Mouse (Mus musculus) hindbrain, embryonic 14.5 days (tissue): ENCODE measurements around the gene Irx4. TPM values are rescaled to one million over a fixed set of nuclear protein-coding genes. Genes with fewer than 3 reads are reported as not detected.

Source experiments
- ATAC-seq: fragments of 200-750 bp; cut with Nextera tagmentation; 2 replicates; pipeline ENCODE4 v1.8.0; 2017; ENCODE audit warnings: moderate number of reproducible peaks, mild to moderate bottlenecking, moderate TSS enrichment, moderate library complexity; ENCODE audit not compliant: low FRiP score
- DNase-seq: peaks from one replicate; pipeline ENCODE4 v3.0.0-alpha.2; 2015; ENCODE audit warnings: low spot score
- H3K27ac ChIP-seq: fragments of 300-500 bp; sonication (generic); 2 replicates; pipeline ENCODE4 v1.5.1; 2014; ENCODE audit warnings: mild to moderate bottlenecking, moderate library complexity
- H3K27me3 ChIP-seq: fragments of 300-500 bp; sonication (generic); 2 replicates; pipeline ENCODE4 v1.6.1; 2014; ENCODE audit warnings: mild to moderate bottlenecking, low read length, mixed read lengths; ENCODE audit not compliant: control insufficient read depth, insufficient read depth
- H3K36me3 ChIP-seq: fragments of 300-500 bp; sonication (generic); replicated peaks from 2 replicates; pipeline ENCODE4 v1.6.1; 2014; ENCODE audit not compliant: control insufficient read depth, insufficient read depth
- H3K4me1 ChIP-seq: fragments of 300-500 bp; sonication (generic); replicated peaks from 2 replicates; pipeline ENCODE4 v1.6.1; 2014; ENCODE audit warnings: antibody characterized with exemption, low read length, mixed read lengths; ENCODE audit not compliant: control insufficient read depth, insufficient read depth
- H3K4me2 ChIP-seq: fragments of 300-500 bp; sonication (generic); replicated peaks from 2 replicates; pipeline ENCODE4 v1.6.1; 2014; ENCODE audit warnings: mild to moderate bottlenecking, moderate library complexity
- H3K4me3 ChIP-seq: fragments of 300-500 bp; sonication (generic); replicated peaks from 2 replicates; pipeline ENCODE4 v1.5.1; 2014; ENCODE audit warnings: mild to moderate bottlenecking, low read length
- H3K9ac ChIP-seq: fragments of 300-500 bp; sonication (generic); 2 replicates; pipeline ENCODE4 v1.6.1; 2014
- H3K9me3 ChIP-seq: fragments of 300-500 bp; sonication (generic); 2 replicates; pipeline ENCODE4 v1.6.1; 2016; ENCODE audit warnings: low read length; ENCODE audit not compliant: control insufficient read depth
- WGBS: fragments of 180-500 bp; shearing (Covaris S2); extraction: QIAGEN DNeasy Blood & Tissue Kit; methylation state at CpG from one replicate; pipeline ENCODE4 v1.1.7; 2014; 5-methylcytosine and 5-hydroxymethylcytosine counted together
- polyA plus RNA-seq: library from polyadenylated mRNA; unstranded; fragments of >200 nt; fragmentation: Nextera tagmentation; extraction: Ambion mirVana; gene quantifications from 2 replicates; pipeline ENCODE4 v1.2.1, GENCODE M21; 2014

Gene Irx4
- polyA plus RNA-seq, 1 experiment from 2014 or later = 4.2 TPM

DNA sequence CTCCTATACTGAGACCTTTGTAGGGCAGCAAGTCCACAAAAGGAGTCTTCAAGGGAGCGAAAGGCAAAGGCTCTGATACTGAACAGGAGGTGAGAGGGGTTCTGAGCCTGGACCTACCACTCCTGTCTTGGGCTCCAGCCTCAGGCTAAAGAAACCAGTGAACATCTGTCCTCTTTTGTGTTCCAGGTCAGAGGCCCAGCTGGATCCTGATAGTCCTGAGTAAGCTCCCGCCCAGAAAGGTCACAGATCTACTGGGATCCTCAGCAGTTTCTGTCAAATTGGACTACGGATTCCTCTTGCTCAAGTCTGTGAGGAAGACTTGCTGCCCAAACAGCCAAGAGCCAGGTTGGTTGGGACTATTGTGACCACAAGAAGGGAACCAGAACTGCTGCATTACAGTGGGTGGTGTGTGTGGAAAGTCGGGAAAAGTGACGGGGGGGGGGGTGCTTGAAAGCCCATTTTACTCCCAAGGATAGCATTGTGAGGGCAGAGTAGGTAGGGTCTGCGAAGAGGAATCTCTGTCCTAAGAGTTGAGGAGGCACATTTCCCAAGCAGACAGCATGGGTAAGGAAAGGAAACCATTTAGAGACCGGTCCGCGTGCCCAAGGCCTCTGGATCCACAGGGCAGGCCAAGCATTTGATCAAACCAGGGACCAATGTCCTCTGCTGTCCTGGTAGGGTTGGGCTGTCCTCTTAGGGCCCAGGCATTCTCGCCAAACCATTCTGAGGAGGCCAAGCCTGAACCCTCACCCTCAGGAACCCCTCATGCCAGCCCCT, 514 bp upstream of the Irx4 start:
- 13% methylated on average over 10 of the region's 10 CpGs for WGBS
- no peaks in the 10 kb centered on the region for H3K9me3 ChIP-seq
- H3K27me3 ChIP-seq = peaks cover 87% of the 10 kb centered on the region
- H3K27ac ChIP-seq = no peak overlapping the region
- ATAC-seq (no peak), DNase-seq (no peak)
- H3K4me2 ChIP-seq = peak overlapping the region; percentile 81
- peaks cover 25% of the 10 kb centered on the region for H3K4me1 ChIP-seq
- no peak overlapping the region for H3K9ac ChIP-seq
- H3K4me3 ChIP-seq = peak overlapping the region; percentile 43
- H3K36me3 ChIP-seq = no peaks in the 10 kb centered on the region

DNA sequence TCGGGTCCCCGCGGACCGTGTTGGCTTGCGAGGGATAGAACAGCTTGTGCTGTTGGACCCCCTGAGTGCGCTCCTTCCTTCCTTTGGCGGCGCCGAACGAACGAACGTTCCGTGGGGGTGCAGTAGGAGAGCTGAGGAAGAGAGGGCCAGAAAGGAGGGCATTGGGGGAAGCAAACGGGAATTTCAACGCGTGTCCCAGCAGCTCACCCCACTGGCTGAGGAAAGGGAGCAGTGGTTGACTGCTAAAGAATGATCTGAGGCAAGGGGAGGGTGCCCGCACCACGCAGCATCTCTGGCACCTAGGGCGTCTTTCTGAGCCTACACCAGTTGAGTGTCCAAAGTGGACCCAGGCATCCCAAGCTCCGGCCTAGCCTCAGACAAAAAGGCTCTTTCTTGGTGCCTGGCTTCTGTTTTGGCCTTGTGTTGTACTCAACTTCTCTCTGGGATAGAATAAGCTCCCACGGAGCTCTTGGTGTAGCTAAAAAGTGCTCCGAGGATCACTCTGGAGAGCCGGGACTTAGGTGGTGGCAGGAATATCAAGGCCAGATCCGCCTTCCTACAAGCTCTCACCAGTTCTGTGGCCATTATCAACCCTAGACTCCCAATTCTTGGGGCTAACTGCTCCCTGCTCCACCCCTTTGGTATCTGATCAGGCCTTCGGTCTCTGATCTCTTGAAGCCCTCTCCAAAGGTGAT, 904 bp downstream of the Irx4 start:
- Histone ChIP-seq H3K4me1 (peaks cover 25% of the 10 kb centered on the region), H3K4me3 (peak overlapping the region; percentile 43), H3K9ac (peak overlapping the region; percentile 41; the same call in 1 of the 2 replicates), H3K4me2 (peak overlapping the region; percentile 81), H3K9me3 (no peaks in the 10 kb centered on the region), H3K27ac (peak overlapping the region; percentile 34; the same call in 1 of the 2 replicates), H3K27me3 (peaks cover 96% of the 10 kb centered on the region), H3K36me3 (no peaks in the 10 kb centered on the region)
- ATAC-seq = no peak
- DNase-seq = no peak
- WGBS = 5% methylated on average over 25 of the region's 25 CpGs

DNA sequence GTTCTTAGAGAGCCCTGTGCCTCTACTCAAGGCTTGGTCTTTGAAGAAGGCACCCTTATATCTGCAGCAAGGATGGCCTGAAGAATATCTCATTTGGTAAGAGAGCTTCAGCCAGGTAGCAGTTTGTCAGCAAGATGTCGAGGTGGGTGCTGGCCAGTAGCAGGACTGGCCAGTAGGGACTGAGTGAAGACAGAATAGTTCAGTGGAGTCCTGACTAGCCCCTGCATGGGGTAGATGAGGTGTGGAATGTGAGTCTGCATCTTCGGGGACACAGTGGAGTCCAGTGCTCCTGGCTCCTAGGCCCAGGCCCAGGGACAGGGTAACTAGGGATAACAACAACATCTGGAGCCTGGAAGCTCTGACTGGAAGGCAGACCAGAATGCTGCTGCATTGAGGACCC, 1.6 kb downstream of the Irx4 start:
- Histone ChIP-seq H3K9ac (no peak overlapping the region), H3K9me3 (no peaks in the 10 kb centered on the region), H3K4me2 (peak overlapping the region; percentile 81), H3K36me3 (no peaks in the 10 kb centered on the region), H3K27me3 (peaks cover 98% of the 10 kb centered on the region), H3K4me3 (peak overlapping the region; percentile 43; the same call in 1 of the 2 replicates), H3K27ac (peak overlapping the region; percentile 34; the same call in 1 of the 2 replicates), H3K4me1 (peaks cover 25% of the 10 kb centered on the region)
- ATAC-seq = no peak
- DNase-seq = no peak
- 18% methylated on average over 2 of the region's 2 CpGs for WGBS

DNA sequence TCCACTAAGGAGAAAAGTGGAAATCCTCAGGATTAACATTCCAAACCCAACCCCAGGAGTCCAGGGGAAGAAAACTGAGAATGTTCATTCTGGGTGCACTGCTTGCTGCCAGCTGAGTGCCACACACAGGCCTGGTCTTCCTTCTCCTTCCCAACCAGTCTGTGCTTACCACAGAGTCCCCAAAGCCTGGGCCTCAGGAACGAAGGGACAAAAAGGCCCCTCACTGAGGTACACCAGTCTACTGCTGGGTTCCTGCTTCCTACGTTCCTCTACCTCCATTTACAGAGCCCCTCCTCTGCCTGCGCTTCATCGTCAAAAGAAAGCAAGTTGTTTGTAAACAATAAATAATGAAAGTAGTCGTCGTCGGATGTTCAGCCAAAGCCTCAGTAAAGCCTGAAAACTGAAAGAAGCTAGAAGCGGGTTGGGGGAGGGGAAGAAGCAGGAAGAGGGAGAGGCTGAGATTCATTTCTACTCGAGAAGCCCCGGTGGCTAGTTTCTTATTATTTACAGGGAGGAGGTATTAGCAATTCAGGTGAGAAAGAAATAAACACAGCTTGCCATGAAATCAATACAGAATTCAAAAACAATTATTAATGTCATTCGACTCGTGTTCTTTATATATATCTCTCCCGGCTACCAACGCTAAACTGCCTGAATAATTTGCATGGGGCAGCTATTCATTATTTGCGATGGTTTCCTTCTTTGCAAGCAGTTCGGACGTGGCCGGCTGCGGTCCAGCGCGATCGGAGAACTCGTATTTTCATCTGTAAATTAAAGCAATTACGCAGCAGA, 2.3 kb downstream of the Irx4 start:
- Histone ChIP-seq H3K27me3 (peaks cover 98% of the 10 kb centered on the region), H3K4me1 (peaks cover 25% of the 10 kb centered on the region), H3K4me2 (peak overlapping the region; percentile 81), H3K9ac (peak overlapping the region; percentile 29; the same call in 1 of the 2 replicates), H3K27ac (peak overlapping the region; percentile 58; the same call in 1 of the 2 replicates), H3K4me3 (peak overlapping the region; percentile 43), H3K36me3 (no peaks in the 10 kb centered on the region), H3K9me3 (no peaks in the 10 kb centered on the region)
- DNase-seq (no peak), ATAC-seq (no peak)
- WGBS = 2% methylated on average over 24 of the region's 24 CpGs

DNA sequence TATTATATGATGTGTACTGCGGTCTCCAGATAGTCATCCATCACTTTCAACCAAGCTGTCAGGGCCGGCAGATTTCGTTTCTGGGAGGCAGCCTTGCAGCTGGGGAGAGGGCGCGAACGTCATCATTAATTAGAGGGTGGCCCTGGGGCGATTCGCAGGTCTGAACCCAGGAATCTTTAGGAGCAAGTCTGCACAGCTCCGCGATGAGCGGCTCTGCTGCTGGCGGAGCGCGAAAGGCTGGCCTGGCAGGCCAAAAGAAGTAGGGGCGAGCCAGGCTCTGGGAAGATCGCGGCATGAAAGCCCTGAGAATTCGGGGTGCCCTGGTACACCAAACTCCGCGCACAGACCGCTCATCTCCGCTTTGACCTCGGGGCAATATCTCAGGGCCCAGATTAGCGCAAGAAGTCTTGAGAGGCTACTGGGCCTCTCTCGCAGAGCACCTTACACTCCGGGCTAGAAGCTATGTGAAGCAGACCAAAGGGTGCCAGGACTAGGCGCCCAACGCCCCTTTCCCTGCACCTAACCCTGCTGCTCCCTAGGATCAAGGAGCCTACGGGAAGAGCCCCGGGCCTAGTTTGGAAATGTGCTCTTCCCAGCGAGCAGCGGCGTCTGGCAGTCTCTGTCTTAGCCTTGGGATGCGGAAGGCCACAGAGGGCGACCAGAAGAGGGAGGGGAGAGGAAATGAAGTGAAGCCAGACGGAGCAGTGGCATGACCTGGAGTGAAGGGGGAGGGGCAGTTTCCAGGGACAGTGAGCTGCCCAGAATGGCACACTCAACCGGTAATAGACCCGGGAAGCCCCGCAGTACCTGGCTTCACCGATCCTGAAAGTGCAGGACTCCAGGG, 3.1 kb downstream of the Irx4 start:
- ATAC-seq = 0 out of 2 replicates have a peak, but pooled peaks have one; percentile 7
- peaks cover 25% of the 10 kb centered on the region for H3K4me1 ChIP-seq
- peak overlapping the region; percentile 81 for H3K4me2 ChIP-seq
- H3K9ac ChIP-seq = peak overlapping the region; percentile 29; the same call in 1 of the 2 replicates
- 1% methylated on average over 40 of the region's 40 CpGs for WGBS
- peaks cover 98% of the 10 kb centered on the region for H3K27me3 ChIP-seq
- no peak for DNase-seq
- peak overlapping the region; percentile 21 for H3K4me3 ChIP-seq
- no peaks in the 10 kb centered on the region for H3K9me3 ChIP-seq
- H3K36me3 ChIP-seq = no peaks in the 10 kb centered on the region
- H3K27ac ChIP-seq = peak overlapping the region; percentile 58

DNA sequence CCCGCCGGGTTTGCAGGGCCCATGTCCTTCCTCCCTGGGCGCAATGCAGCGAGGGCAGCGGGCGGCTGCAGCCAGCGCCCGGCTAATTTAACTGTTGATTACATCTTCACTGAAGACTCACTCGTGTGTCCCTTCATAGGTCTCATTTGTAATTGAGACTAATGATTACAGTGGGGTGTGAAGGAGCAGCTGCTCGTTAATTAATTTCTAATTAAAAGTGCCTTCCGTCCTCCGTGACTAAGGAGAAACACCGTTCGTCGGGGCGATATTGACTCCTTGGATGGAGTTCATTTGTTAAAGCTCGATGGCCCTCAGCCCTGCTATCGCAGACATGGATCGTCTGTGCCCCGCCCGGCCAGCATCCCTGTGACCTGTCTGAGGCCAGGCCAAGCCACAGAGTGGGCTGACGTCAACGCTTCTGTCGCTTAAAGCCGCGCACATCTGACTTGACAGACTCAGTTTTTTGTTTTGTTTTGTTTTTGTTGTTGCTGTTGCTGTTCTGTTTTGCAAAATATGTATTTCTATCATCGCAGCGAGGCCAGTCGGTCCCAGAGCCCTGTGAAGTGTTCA, 4.0 kb downstream of the Irx4 start:
- DNase-seq = peak; percentile 53
- no peak for ATAC-seq

DNA sequence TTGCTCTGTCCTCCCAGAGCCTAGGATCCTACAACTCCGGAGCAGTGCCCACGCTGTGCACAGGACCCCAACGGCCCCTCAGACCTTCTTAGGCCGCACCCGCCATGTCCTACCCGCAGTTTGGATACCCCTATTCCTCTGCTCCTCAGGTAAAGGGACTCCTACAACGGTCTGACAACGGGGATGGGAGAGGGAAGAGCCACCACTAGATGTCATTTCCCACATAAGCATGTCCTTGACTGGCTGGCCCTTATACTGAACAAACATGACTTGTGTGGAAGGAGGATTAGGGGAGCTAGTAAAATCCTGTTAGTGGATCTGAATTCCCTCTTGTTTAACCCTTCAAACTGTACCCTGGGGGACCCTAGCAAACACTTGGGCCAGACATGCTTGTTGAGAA, 4.6 kb downstream of the Irx4 start:
- Histone ChIP-seq H3K9ac (no peak overlapping the region), H3K36me3 (no peaks in the 10 kb centered on the region), H3K27me3 (peaks cover 98% of the 10 kb centered on the region), H3K27ac (no peak overlapping the region), H3K4me1 (peaks cover 25% of the 10 kb centered on the region), H3K4me3 (no peak overlapping the region), H3K4me2 (no peak overlapping the region; the same call in 1 of the 2 replicates), H3K9me3 (no peaks in the 10 kb centered on the region)
- DNase-seq (no peak), ATAC-seq (no peak)
- 14% methylated on average over 8 of the region's 8 CpGs for WGBS

More for the DNA sequence above, 4.0 kb downstream of the Irx4 start:
- Histone ChIP-seq H3K36me3 (no peaks in the 10 kb centered on the region), H3K4me3 (0 out of 2 replicates have a peak overlapping the region, but pooled peaks have one; percentile 21), H3K9ac (no peak overlapping the region), H3K4me2 (peak overlapping the region; percentile 81), H3K4me1 (peaks cover 25% of the 10 kb centered on the region), H3K9me3 (no peaks in the 10 kb centered on the region), H3K27me3 (peaks cover 98% of the 10 kb centered on the region), H3K27ac (no peak overlapping the region)
- 4% methylated on average over 29 of the region's 29 CpGs for WGBS

DNA sequence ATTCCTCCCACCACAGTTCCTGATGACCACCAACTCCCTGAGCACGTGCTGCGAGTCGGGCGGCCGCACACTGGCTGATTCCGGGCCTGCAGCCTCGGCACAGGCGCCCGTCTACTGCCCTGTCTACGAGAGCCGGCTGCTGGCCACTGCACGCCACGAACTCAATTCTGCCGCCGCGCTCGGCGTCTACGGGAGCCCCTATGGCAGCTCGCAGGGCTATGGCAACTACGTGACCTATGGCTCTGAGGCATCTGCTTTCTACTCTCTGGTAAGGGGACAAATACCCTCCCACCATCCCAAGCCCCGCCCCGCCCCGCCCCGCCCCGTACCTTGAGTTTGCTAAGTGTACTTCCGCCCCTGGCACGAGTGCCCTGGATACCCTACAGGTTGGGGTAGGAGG, 5.2 kb downstream of the Irx4 start:
- Histone ChIP-seq H3K4me3 (0 out of 2 replicates have a peak overlapping the region, but pooled peaks have one; percentile 3), H3K27ac (no peak overlapping the region), H3K4me2 (peak overlapping the region; percentile 37), H3K4me1 (peaks cover 24% of the 10 kb centered on the region), H3K27me3 (peaks cover 99% of the 10 kb centered on the region), H3K36me3 (no peaks in the 10 kb centered on the region), H3K9ac (0 out of 2 replicates have a peak overlapping the region, but pooled peaks have one; percentile 17), H3K9me3 (no peaks in the 10 kb centered on the region)
- 2% methylated on average over 28 of the region's 28 CpGs for WGBS
- DNase-seq (no peak), ATAC-seq (peak; percentile 18; the same call in 1 of the 2 replicates)
